Mouse (Mus musculus): ENCODE measurements at regions not wholly inside any gene's neighbourhood (a gene's known extent, or its start where the extent isn't known, plus 50 kb on each side); places are given as distances from the start of the nearest gene placed in this dataset.

DNA sequence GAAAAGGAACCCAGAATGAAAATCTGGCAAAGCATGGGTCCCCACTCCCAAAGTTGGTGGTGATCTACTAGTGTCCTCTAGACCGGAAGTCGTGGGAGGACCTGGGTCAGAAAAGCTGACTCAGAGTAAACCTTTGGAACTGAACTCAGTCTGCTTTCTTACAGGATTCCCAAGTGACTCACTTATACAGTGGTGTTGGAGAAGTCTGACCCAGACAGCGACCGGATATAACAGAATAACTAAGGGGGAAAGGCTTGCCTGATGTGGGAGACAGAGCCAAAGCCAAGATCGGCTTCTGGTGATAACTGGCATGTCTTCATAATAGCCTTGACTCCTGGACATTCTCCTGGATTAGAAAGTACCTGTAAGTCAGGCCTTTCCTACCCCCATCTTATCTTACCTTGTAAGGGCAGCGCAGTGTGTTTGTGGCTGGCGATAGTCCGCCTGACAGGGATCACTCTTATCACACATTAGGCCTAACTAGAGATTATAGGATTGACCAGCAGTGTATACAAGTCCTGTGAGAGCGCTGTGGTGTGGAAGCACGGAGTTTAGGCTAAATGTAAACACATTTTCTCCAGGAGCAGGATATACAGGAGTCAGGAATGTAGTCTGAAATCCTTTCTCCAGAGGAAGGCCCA, 150.4 kb downstream of the Gm19410 start:
- H3K27me3 ChIP-seq (ENCODE audit: control insufficient read depth, insufficient read depth, low read length): no peaks in the 10 kb centered on the region
- ATAC-seq (ENCODE audit: low FRiP score, low TSS enrichment): peak; percentile 63
- no peak overlapping the region for H3K27ac ChIP-seq (replicated peaks)
- no peaks in the 10 kb centered on the region for H3K36me3 ChIP-seq (ENCODE audit: control insufficient read depth, insufficient read depth, low read length)
- H3K4me3 ChIP-seq (ENCODE audit: low read depth, low read length): no peak overlapping the region
- no peaks in the 10 kb centered on the region for H3K9me3 ChIP-seq (ENCODE audit: control insufficient read depth, low read length)
- WGBS: 23% methylated on average over 10 of the region's 10 CpGs
- no peak overlapping the region for H3K9ac ChIP-seq (ENCODE audit: low read length)
- peak; percentile 35 for DNase-seq (ENCODE audit: low spot score)
- TF ChIP-seq CTCF (IDR thresholded peaks at IDR 0.05; ENCODE audit: low read depth): no peak
- TF ChIP-seq EP300 (optimal IDR thresholded peaks at IDR 0.05): no peak
- H3K4me1 ChIP-seq (replicated peaks; ENCODE audit: control insufficient read depth, insufficient read depth): 0 out of 2 replicates have a peak, but pooled peaks cover 2% of the 10 kb centered on the region
- no peak overlapping the region for H3K4me2 ChIP-seq (replicated peaks; ENCODE audit: low read depth)

GRCm38 (mm10) chr8:35917573-35917972, 152.0 kb downstream of the Gm19410 start:
- Histone ChIP-seq H3K4me1 (replicated peaks; ENCODE audit: control insufficient read depth, insufficient read depth) (0 out of 2 replicates have a peak, but pooled peaks cover 2% of the 10 kb centered on the region), H3K9me3 (ENCODE audit: control insufficient read depth, low read length) (no peaks in the 10 kb centered on the region), H3K9ac (ENCODE audit: low read length) (no peak overlapping the region), H3K27me3 (ENCODE audit: control insufficient read depth, insufficient read depth, low read length) (no peaks in the 10 kb centered on the region), H3K4me3 (ENCODE audit: low read depth, low read length) (no peak overlapping the region), H3K36me3 (ENCODE audit: control insufficient read depth, insufficient read depth, low read length) (no peaks in the 10 kb centered on the region), H3K27ac (replicated peaks) (no peak overlapping the region), H3K4me2 (replicated peaks; ENCODE audit: low read depth) (no peak overlapping the region)
- no peak for ATAC-seq (ENCODE audit: low FRiP score, low TSS enrichment)
- 76% methylated on average over 3 of the region's 3 CpGs for WGBS
- TF ChIP-seq CTCF (IDR thresholded peaks at IDR 0.05; ENCODE audit: low read depth) (no peak), EP300 (optimal IDR thresholded peaks at IDR 0.05) (no peak)
- DNase-seq (ENCODE audit: low spot score): no peak

- DNase-seq (ENCODE audit: low spot score): no peak
These were observed 153.9 kb downstream of the Gm19410 start for GRCm38 (mm10) chr8:35919451-35919850.

GRCm38 (mm10) chr8:35919859-35920675, 154.5 kb downstream of the Gm19410 start:
- ATAC-seq (ENCODE audit: low FRiP score, low TSS enrichment) (no peak), DNase-seq (ENCODE audit: low spot score) (no peak)
- no peak overlapping the region for H3K27ac ChIP-seq (replicated peaks)

More at GRCm38 (mm10) chr8:35919451-35919850, 153.9 kb downstream of the Gm19410 start:
- 0 out of 2 replicates have a peak, but pooled peaks cover 2% of the 10 kb centered on the region for H3K4me1 ChIP-seq (replicated peaks; ENCODE audit: control insufficient read depth, insufficient read depth)
- 56% methylated on average over 6 of the region's 6 CpGs for WGBS
- no peak overlapping the region for H3K4me3 ChIP-seq (ENCODE audit: low read depth, low read length)
- no peak overlapping the region for H3K27ac ChIP-seq (replicated peaks)
- no peaks in the 10 kb centered on the region for H3K36me3 ChIP-seq (ENCODE audit: control insufficient read depth, insufficient read depth, low read length)
- TF ChIP-seq CTCF (IDR thresholded peaks at IDR 0.05; ENCODE audit: low read depth) (no peak), EP300 (optimal IDR thresholded peaks at IDR 0.05) (no peak)
- H3K9me3 ChIP-seq (ENCODE audit: control insufficient read depth, low read length): no peaks in the 10 kb centered on the region
- no peak overlapping the region for H3K9ac ChIP-seq (ENCODE audit: low read length)
- ATAC-seq (ENCODE audit: low FRiP score, low TSS enrichment): no peak
- no peak overlapping the region for H3K4me2 ChIP-seq (replicated peaks; ENCODE audit: low read depth)
- no peaks in the 10 kb centered on the region for H3K27me3 ChIP-seq (ENCODE audit: control insufficient read depth, insufficient read depth, low read length)

GRCm38 (mm10) chr8:35924026-35924425, 158.4 kb downstream of the Gm19410 start:
- ATAC-seq (ENCODE audit: low FRiP score, low TSS enrichment) (no peak), DNase-seq (ENCODE audit: low spot score) (no peak)
- 92% methylated on average over 1 of the region's 1 CpGs for WGBS
- Histone ChIP-seq H3K27me3 (ENCODE audit: control insufficient read depth, insufficient read depth, low read length) (no peaks in the 10 kb centered on the region), H3K4me2 (replicated peaks; ENCODE audit: low read depth) (no peak overlapping the region), H3K27ac (replicated peaks) (no peak overlapping the region), H3K4me1 (replicated peaks; ENCODE audit: control insufficient read depth, insufficient read depth) (no peaks in the 10 kb centered on the region), H3K4me3 (ENCODE audit: low read depth, low read length) (no peak overlapping the region), H3K9ac (ENCODE audit: low read length) (no peak overlapping the region), H3K9me3 (ENCODE audit: control insufficient read depth, low read length) (no peaks in the 10 kb centered on the region), H3K36me3 (ENCODE audit: control insufficient read depth, insufficient read depth, low read length) (no peaks in the 10 kb centered on the region)
- no peak for TF ChIP-seq EP300 (optimal IDR thresholded peaks at IDR 0.05)
- TF ChIP-seq CTCF (IDR thresholded peaks at IDR 0.05; ENCODE audit: low read depth): no peak

More at GRCm38 (mm10) chr8:35919859-35920675, 154.5 kb downstream of the Gm19410 start:
- no peaks in the 10 kb centered on the region for H3K27me3 ChIP-seq (ENCODE audit: control insufficient read depth, insufficient read depth, low read length)
- no peaks in the 10 kb centered on the region for H3K36me3 ChIP-seq (ENCODE audit: control insufficient read depth, insufficient read depth, low read length)
- no peak overlapping the region for H3K4me2 ChIP-seq (replicated peaks; ENCODE audit: low read depth)
- no peaks in the 10 kb centered on the region for H3K9me3 ChIP-seq (ENCODE audit: control insufficient read depth, low read length)
- 30% methylated on average over 8 of the region's 8 CpGs for WGBS
- H3K4me1 ChIP-seq (replicated peaks; ENCODE audit: control insufficient read depth, insufficient read depth): 0 out of 2 replicates have a peak, but pooled peaks cover 2% of the 10 kb centered on the region
- no peak overlapping the region for H3K4me3 ChIP-seq (ENCODE audit: low read depth, low read length)
- no peak overlapping the region for H3K9ac ChIP-seq (ENCODE audit: low read length)
- TF ChIP-seq CTCF (IDR thresholded peaks at IDR 0.05; ENCODE audit: low read depth) (no peak), EP300 (optimal IDR thresholded peaks at IDR 0.05) (no peak)

Measured in stomach, postnatal 0 days (tissue).